Mouse (Mus musculus) bone marrow macrophage, adult 2 months (primary cell): Measurements from ENCODE around the gene Zswim4.

Source experiments
- CTCF ChIP-seq: IDR thresholded peaks from 2 replicates; pipeline ENCODE4 v1.5.1; 2012; ENCODE audit warnings: low read depth, mild to moderate bottlenecking, low read length, moderate library complexity
- POLR2A ChIP-seq: IDR thresholded peaks from 2 replicates; pipeline ENCODE4 v1.6.1; 2012; ENCODE audit warnings: mild to moderate bottlenecking, low read depth, low read length, borderline replicate concordance

DNA sequence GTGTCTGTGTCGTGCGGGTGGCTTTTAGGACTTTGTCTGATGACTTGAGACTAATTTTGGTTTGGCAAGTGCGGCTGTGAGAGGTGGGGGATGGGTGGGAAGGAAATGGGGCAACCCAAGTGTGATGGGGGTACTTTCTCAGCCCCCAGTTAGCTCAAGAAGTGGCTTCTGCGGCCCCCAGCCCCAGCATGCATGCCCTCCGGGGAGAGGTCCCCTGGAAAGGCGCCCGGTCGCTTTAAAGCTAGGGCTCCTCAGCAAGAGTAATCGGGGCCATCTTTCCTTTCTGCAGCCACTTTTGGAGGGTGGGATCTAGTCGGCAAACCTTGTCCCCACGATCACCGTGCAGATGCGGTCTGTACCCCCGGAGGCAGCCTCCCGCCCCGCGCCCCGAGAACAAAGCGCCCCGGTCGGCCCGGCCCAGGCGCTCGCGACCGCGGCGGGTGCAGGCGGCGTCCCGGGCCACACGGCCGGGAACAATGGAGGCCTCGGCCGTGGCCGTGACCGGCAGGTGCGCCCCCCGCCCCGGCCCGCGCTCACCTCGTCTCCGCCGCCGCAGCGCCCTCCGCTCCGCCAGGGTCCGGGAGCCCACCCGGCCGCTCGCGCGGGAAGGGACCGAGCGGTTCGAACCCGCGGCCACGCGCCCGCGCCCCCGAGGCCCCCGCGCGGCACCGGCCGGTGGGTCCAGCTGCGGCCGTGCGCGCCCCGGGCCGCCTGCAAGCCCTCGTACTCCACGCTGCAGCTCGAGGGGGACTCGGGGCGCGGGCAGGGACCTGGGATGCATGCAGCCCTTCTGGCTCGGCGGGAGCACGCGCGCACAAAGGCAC lies 53.4 kb downstream of the Zswim4 start:
- TF ChIP-seq POLR2A (no peak), CTCF (no peak)
